Mouse (Mus musculus): Measurements from ENCODE around the gene Olfr410. TPM values are rescaled to one million over a fixed set of nuclear protein-coding genes. Genes with fewer than 3 reads are reported as not detected.
A peak's percentile ranks its signal among the peaks of the same experiment; 100 is the strongest.

The Olfr410 gene
- not detected in 2 replicates for polyA plus RNA-seq (2015; fragmentation: Nextera tagmentation; extraction: Ambion mirVana)

- Histone ChIP-seq H3K4me3 (no peak within 1 kb of the TSS), H3K36me3 (no peaks in the 10 kb centered on the region), H3K27ac (replicated peaks) (no peak within 1 kb of the TSS), H3K9ac (no peak within 1 kb of the TSS), H3K4me2 (no peak within 1 kb of the TSS), H3K27me3 (replicated peaks) (no peaks in the 10 kb centered on the region), H3K9me3 (no peaks in the 10 kb centered on the region), H3K4me1 (no peaks in the 10 kb centered on the region)
- no peak for ATAC-seq (ENCODE audit: extremely low read depth, insufficient number of reproducible peaks, low FRiP score, low TSS enrichment)
- WGBS = 64% methylated on average over 6 of the region's 6 CpGs
Observed at GRCm38 (mm10) chr11:74337931-74338330, at the start of gene Olfr410. Gene Olfr410 (minus strand): TSS chr11:74338031.

- Histone ChIP-seq H3K36me3 (peaks cover 22% of the 10 kb centered on the region), H3K9ac (no peak overlapping the region), H3K27ac (replicated peaks) (no peak overlapping the region), H3K4me3 (no peak overlapping the region), H3K9me3 (no peaks in the 10 kb centered on the region), H3K27me3 (replicated peaks) (no peaks in the 10 kb centered on the region), H3K4me1 (peaks cover 23% of the 10 kb centered on the region), H3K4me2 (no peak overlapping the region)
- ATAC-seq (ENCODE audit: extremely low read depth, insufficient number of reproducible peaks, low FRiP score, low TSS enrichment) = no peak
- WGBS = 72% methylated on average over 5 of the region's 5 CpGs
Observed at GRCm38 (mm10) chr11:74387203-74387602, 49.4 kb upstream of the Olfr410 start.

- Histone ChIP-seq H3K9me3 (no peaks in the 10 kb centered on the region), H3K36me3 (peaks cover 13% of the 10 kb centered on the region), H3K4me2 (no peak overlapping the region), H3K27ac (replicated peaks) (peak overlapping the region; percentile 53), H3K4me3 (no peak overlapping the region), H3K4me1 (peaks cover 25% of the 10 kb centered on the region), H3K27me3 (replicated peaks) (no peaks in the 10 kb centered on the region), H3K9ac (no peak overlapping the region)
- ATAC-seq (ENCODE audit: extremely low read depth, insufficient number of reproducible peaks, low FRiP score, low TSS enrichment) = no peak
- WGBS = 67% methylated on average over 9 of the region's 9 CpGs
Observed at GRCm38 (mm10) chr11:74385674-74386073, 47.8 kb upstream of the Olfr410 start.

GRCm38 (mm10) chr11:74379166-74379873, 41.5 kb upstream of the Olfr410 start:
- H3K27ac ChIP-seq (replicated peaks) = no peak overlapping the region
- no peak overlapping the region for H3K9ac ChIP-seq
- WGBS = 61% methylated on average over 4 of the region's 4 CpGs
- ATAC-seq (ENCODE audit: extremely low read depth, insufficient number of reproducible peaks, low FRiP score, low TSS enrichment) = no peak
- H3K27me3 ChIP-seq (replicated peaks) = 0 out of 2 replicates have a peak, but pooled peaks cover 5% of the 10 kb centered on the region
- no peaks in the 10 kb centered on the region for H3K9me3 ChIP-seq
- no peaks in the 10 kb centered on the region for H3K36me3 ChIP-seq
- peaks cover 5% of the 10 kb centered on the region; the same call in 1 of the 2 replicates for H3K4me1 ChIP-seq
- H3K4me3 ChIP-seq = no peak overlapping the region
- no peak overlapping the region for H3K4me2 ChIP-seq

GRCm38 (mm10) chr11:74376847-74377246, 39.0 kb upstream of the Olfr410 start:
- 68% methylated on average over 3 of the region's 3 CpGs for WGBS
- H3K4me2 ChIP-seq = no peak overlapping the region
- H3K36me3 ChIP-seq = no peaks in the 10 kb centered on the region
- H3K9me3 ChIP-seq = no peaks in the 10 kb centered on the region
- no peak overlapping the region for H3K27ac ChIP-seq (replicated peaks)
- no peaks in the 10 kb centered on the region; the same call in 1 of the 2 replicates for H3K4me1 ChIP-seq
- 0 out of 2 replicates have a peak, but pooled peaks cover 5% of the 10 kb centered on the region for H3K27me3 ChIP-seq (replicated peaks)
- H3K9ac ChIP-seq = no peak overlapping the region
- H3K4me3 ChIP-seq = no peak overlapping the region
- ATAC-seq (ENCODE audit: extremely low read depth, insufficient number of reproducible peaks, low FRiP score, low TSS enrichment) = no peak

- Histone ChIP-seq H3K4me1 (no peaks in the 10 kb centered on the region; the same call in 1 of the 2 replicates), H3K9me3 (peaks cover 5% of the 10 kb centered on the region; the same call in 1 of the 2 replicates), H3K4me3 (no peak overlapping the region), H3K27ac (replicated peaks) (no peak overlapping the region), H3K27me3 (replicated peaks) (peaks cover 20% of the 10 kb centered on the region), H3K36me3 (no peaks in the 10 kb centered on the region), H3K9ac (no peak overlapping the region), H3K4me2 (no peak overlapping the region)
- 13% methylated on average over 22 of the region's 22 CpGs for WGBS
- ATAC-seq (ENCODE audit: extremely low read depth, insufficient number of reproducible peaks, low FRiP score, low TSS enrichment) = no peak
Observed at GRCm38 (mm10) chr11:74371393-74372100, 33.7 kb upstream of the Olfr410 start.

- no peak for ATAC-seq (ENCODE audit: extremely low read depth, insufficient number of reproducible peaks, low FRiP score, low TSS enrichment)
- Histone ChIP-seq H3K27me3 (replicated peaks) (peaks cover 4% of the 10 kb centered on the region; the same call in 1 of the 2 replicates), H3K27ac (replicated peaks) (no peak within 1 kb of the TSS), H3K36me3 (no peaks in the 10 kb centered on the region), H3K4me3 (no peak within 1 kb of the TSS), H3K4me1 (no peaks in the 10 kb centered on the region), H3K4me2 (no peak within 1 kb of the TSS), H3K9ac (no peak within 1 kb of the TSS), H3K9me3 (peaks cover 10% of the 10 kb centered on the region)
- WGBS = 61% methylated on average over 1 of the region's 1 CpGs
Observed at GRCm38 (mm10) chr11:74361769-74362168, 23.9 kb upstream of the Olfr410 start, which contains the start of gene Olfr412. Gene Olfr412 (plus strand): TSS chr11:74362069.

- no peak within 1 kb of the TSS for H3K27ac ChIP-seq (replicated peaks)
- no peaks in the 10 kb centered on the region for H3K36me3 ChIP-seq
- 75% methylated on average over 3 of the region's 3 CpGs for WGBS
- H3K4me1 ChIP-seq = no peaks in the 10 kb centered on the region
- no peak within 1 kb of the TSS for H3K4me2 ChIP-seq
- peaks cover 8% of the 10 kb centered on the region for H3K9me3 ChIP-seq
- no peak for ATAC-seq (ENCODE audit: extremely low read depth, insufficient number of reproducible peaks, low FRiP score, low TSS enrichment)
- H3K9ac ChIP-seq = no peak within 1 kb of the TSS
- no peaks in the 10 kb centered on the region for H3K27me3 ChIP-seq (replicated peaks)
- H3K4me3 ChIP-seq = no peak within 1 kb of the TSS
Observed at GRCm38 (mm10) chr11:74352550-74352949, 14.7 kb upstream of the Olfr410 start, which contains the start of gene Olfr411. Gene Olfr411 (minus strand): TSS chr11:74352650.

- no peaks in the 10 kb centered on the region for H3K9me3 ChIP-seq
- no peak overlapping the region for H3K9ac ChIP-seq
- H3K27me3 ChIP-seq (replicated peaks) = no peaks in the 10 kb centered on the region
- H3K4me3 ChIP-seq = no peak overlapping the region
- H3K36me3 ChIP-seq = no peaks in the 10 kb centered on the region
- no peak overlapping the region for H3K4me2 ChIP-seq
- ATAC-seq (ENCODE audit: extremely low read depth, insufficient number of reproducible peaks, low FRiP score, low TSS enrichment) = no peak
- no peaks in the 10 kb centered on the region for H3K4me1 ChIP-seq
- no peak overlapping the region for H3K27ac ChIP-seq (replicated peaks)
Observed at GRCm38 (mm10) chr11:74328781-74329180, 9.1 kb downstream of the Olfr410 start.

GRCm38 (mm10) chr11:74326044-74326443, 11.8 kb downstream of the Olfr410 start:
- 41% methylated on average over 2 of the region's 2 CpGs for WGBS
- no peaks in the 10 kb centered on the region for H3K9me3 ChIP-seq
- no peak overlapping the region for H3K27ac ChIP-seq (replicated peaks)
- H3K4me1 ChIP-seq = no peaks in the 10 kb centered on the region
- ATAC-seq (ENCODE audit: extremely low read depth, insufficient number of reproducible peaks, low FRiP score, low TSS enrichment) = no peak
- no peak overlapping the region for H3K4me3 ChIP-seq
- H3K27me3 ChIP-seq (replicated peaks) = no peaks in the 10 kb centered on the region
- H3K4me2 ChIP-seq = no peak overlapping the region
- H3K36me3 ChIP-seq = no peaks in the 10 kb centered on the region
- H3K9ac ChIP-seq = no peak overlapping the region

GRCm38 (mm10) chr11:74287256-74287655, 50.6 kb downstream of the Olfr410 start:
- ATAC-seq (ENCODE audit: extremely low read depth, insufficient number of reproducible peaks, low FRiP score, low TSS enrichment) = no peak
- Histone ChIP-seq H3K9me3 (no peaks in the 10 kb centered on the region), H3K36me3 (no peaks in the 10 kb centered on the region), H3K27me3 (replicated peaks) (no peaks in the 10 kb centered on the region), H3K9ac (no peak overlapping the region), H3K4me2 (no peak overlapping the region), H3K4me1 (no peaks in the 10 kb centered on the region), H3K27ac (replicated peaks) (no peak overlapping the region), H3K4me3 (no peak overlapping the region)
- 60% methylated on average over 2 of the region's 2 CpGs for WGBS
